Mouse (Mus musculus): ENCODE data around the gene Pi4k2b. TPM values are rescaled to one million over a fixed set of nuclear protein-coding genes. Genes with fewer than 3 reads are reported as not detected.

Pi4k2b gene
- 14.5 TPM for total RNA-seq (2023)

DNA sequence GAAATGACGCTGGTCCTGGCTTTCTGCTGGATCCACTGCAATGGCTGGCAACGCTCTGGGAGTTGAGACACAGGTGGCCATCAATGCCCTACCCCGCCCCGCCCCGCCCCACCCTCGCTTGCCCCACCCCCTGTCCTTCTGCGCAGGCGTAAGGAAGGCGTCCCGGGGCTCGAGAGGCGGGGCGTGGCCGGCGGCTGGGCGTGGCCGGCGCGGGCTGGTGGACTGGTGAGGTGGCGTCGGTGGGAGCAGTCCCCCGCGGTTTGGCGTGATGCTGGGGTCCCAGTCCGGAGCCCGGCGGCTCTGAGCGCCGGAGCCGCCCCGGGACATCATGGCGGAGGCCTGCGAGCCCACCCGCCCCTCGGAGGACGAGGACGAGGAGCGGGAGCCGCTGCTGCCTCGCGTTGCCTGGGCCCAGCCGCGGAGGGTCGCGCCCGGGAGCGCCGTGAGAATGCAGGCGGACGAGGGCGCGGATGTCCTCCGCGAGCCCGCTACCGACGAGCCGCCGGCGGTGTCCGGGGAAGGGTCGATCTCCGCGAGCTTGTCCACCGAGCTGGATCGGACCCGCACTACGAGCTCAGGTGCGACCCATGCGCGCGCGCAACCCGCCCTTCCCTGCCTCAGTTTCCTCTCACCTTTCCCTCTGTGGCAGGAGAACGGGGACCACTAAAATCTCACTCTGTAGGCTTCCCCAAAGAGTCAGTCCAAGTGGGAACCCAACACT is at the start of gene Pi4k2b:
TSS of gene Pi4k2b (plus strand) at position 184 of the 721 bp plus-strand sequence.

DNA sequence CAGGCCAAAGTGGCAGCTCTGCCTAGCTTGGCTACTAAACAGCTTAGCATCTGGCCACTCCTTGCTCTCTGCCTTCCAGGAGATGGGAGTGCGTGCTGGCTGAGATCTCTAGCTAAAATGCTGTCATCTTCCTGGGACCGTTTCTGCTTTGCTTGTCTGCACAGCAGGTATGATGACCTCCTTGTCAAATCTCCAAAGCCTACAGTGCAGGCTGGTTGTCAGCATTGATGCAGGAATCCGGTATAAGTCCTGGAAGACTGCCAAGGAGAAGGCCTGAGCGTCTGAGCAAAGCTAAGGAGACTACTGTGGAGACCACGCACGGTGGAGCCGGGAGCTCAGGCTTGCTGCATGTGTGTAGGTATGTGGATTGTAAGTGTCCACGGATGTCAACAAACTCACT is 33.9 kb downstream of the Pi4k2b start, which contains the start of gene Zcchc4:
TSS of gene Zcchc4 (plus strand) at position 173 of the 400 bp plus-strand sequence.

Other genes starting within 250 kb of the Pi4k2b start
- gene Lgi2, start 175.1 kb upstream of the Pi4k2b start, total RNA-seq (2023) = not detected
- 17.3 TPM for gene Sepsecs, start 71.9 kb upstream of the Pi4k2b start, total RNA-seq (2023)
- gene Zcchc4, start 33.8 kb downstream of the Pi4k2b start, total RNA-seq (2023) = 18.3 TPM
- 62.1 TPM for gene Anapc4, start 92.4 kb downstream of the Pi4k2b start, total RNA-seq (2023)

Data from CD4-positive naive resting alpha-beta T cell, adult 76 days (primary cell).